Mouse (Mus musculus): Measurements from ENCODE around the gene Zfand3.
A peak's percentile ranks its signal among the peaks of the same experiment; 100 is the strongest.

- TF ChIP-seq POLR2A (IDR thresholded peaks at IDR 0.05; ENCODE audit: low read depth, low read length): no peak
- TF ChIP-seq CTCF (IDR thresholded peaks at IDR 0.05; ENCODE audit: extremely low read depth, insufficient read length, insufficient replicate concordance, low read depth, low read length): peak; percentile 64; the same call in 1 of the 2 replicates
Measured at GRCm38 (mm10) chr17:30024651-30025050, 20.1 kb downstream of the Zfand3 start.

Measured in small intestine, adult 2 months (tissue).